Mouse (Mus musculus): ENCODE measurements around the gene Mcu. TPM values are rescaled to one million over a fixed set of nuclear protein-coding genes. Genes with fewer than 3 reads are reported as not detected.

The Mcu gene
- polyA plus RNA-seq, 1 experiment from 2014 or later: 23.3 TPM

DNA sequence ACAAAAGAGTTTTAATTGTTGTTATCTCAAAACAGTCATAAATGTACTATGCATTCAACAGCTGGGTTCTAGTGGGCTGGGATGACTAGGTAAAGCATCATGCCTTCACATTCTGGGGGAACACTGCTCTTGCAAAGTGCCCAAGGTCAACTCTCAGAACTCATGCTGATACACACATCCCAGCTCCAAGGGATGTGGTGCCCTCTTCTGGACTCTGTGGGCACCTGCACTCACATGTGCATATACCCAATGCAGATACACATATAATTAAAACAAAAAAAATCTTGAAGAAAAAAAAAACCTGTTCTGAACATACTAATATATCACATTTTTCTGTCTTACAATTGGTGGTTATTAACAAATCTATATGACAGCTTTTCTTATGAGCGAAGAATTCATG, 62.2 kb downstream of the Mcu start:
- ChIA-PET CTCF (no interaction called here), POLR2A (interaction anchor here (0.5 kb wide), 1 partner anchor 176 kb away, joined by 5 read pairs; no protein-coding TSS in a partner anchor)
- TF ChIP-seq CTCF (IDR thresholded peaks at IDR 0.05): peak; percentile 48
- ATAC-seq (no peak), DNase-seq (ENCODE audit: low read depth, low spot score) (no peak)
- in situ Hi-C loops (cut with MboI; ENCODE audit: low pct_unique_long_range_greater_than_20kb): no loop called here
- H3K27me3 ChIP-seq: no peaks in the 10 kb centered on the region

DNA sequence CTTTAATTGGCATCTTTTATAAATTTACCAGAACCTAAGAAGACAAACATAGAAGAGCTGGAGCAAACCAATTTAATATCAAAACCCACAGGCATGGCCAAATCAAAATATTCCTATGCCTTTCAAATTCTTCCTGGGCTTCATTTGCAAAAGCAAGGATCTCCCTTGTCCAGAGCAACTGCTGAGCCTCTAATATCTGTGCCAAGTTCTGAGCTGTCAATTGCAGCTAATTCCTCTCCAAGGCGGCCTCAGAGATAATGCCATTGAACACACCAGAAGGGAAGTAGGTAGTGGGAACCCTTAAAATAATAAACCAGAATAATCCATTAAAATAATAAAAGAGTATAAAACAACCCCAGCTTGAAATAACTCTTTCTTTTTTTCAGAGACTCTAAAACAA, 64.0 kb downstream of the Mcu start:
- no peak for TF ChIP-seq CTCF (IDR thresholded peaks at IDR 0.05)
- in situ Hi-C loops (cut with MboI; ENCODE audit: low pct_unique_long_range_greater_than_20kb): no loop called here
- H3K27me3 ChIP-seq: no peaks in the 10 kb centered on the region
- DNase-seq (ENCODE audit: low read depth, low spot score) (no peak), ATAC-seq (no peak)
- ChIA-PET CTCF (no interaction called here), POLR2A (no interaction called here)

DNA sequence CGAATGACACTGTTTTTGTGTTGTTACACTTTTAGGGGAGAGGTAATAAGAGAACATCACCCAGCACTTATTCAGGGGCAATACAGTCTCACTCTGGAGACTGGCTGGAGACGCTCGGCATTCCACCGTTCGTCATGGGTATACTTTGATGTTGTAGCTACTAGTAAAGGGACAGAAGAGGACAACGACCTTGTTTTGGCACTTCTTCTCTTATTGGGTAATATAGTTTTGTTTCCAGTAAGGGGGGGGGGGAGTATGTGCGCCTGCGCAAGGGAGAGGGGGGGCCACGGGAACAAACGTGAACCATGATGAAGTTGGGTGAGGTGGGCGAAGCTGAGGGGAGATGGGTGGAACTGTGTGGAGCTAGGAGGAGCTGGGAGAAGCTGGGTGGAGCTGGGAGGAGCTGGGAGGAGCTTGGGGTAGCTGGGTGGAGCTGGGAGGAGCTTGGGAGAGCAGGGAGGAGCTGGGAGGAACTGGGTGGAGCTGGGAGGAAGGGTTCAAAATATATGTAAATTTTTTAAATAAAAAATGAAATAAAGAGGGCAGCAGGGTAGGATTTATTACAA, 67.6 kb downstream of the Mcu start:
- no peak for TF ChIP-seq CTCF (IDR thresholded peaks at IDR 0.05)
- ChIA-PET CTCF (interaction anchor here (0.7 to 1.0 kb wide), 2 partner anchors 9 to 23 kb away, joined by 3 to 4 read pairs; no protein-coding TSS in a partner anchor), POLR2A (interaction anchor here (0.5 to 0.6 kb wide), 3 partner anchors 50 to 327 kb away, joined by 3 to 6 read pairs (median 3); no protein-coding TSS in a partner anchor)
- ATAC-seq: no peak
- H3K27me3 ChIP-seq: no peaks in the 10 kb centered on the region
- DNase-seq (ENCODE audit: low read depth, low spot score): no peak
- in situ Hi-C loops (cut with MboI; ENCODE audit: low pct_unique_long_range_greater_than_20kb): no loop called here

- no peak for TF ChIP-seq CTCF (IDR thresholded peaks at IDR 0.05)
- ChIA-PET CTCF (interaction anchor here (0.7 to 1.0 kb wide), 2 partner anchors 10 to 22 kb away, joined by 3 to 4 read pairs; no protein-coding TSS in a partner anchor), POLR2A (interaction anchor here (0.5 to 0.6 kb wide), 2 partner anchors 51 to 105 kb away, joined by 3 read pairs; no protein-coding TSS in a partner anchor)
- in situ Hi-C loops (cut with MboI; ENCODE audit: low pct_unique_long_range_greater_than_20kb): no loop called here
- ATAC-seq: no peak
- H3K27me3 ChIP-seq: no peaks in the 10 kb centered on the region
- no peak for DNase-seq (ENCODE audit: low read depth, low spot score)
Measured at GRCm38 (mm10) chr10:59548211-59548610, 68.3 kb downstream of the Mcu start.

GRCm38 (mm10) chr10:59547426-59547825, 69.1 kb downstream of the Mcu start:
- TF ChIP-seq CTCF (IDR thresholded peaks at IDR 0.05): no peak
- DNase-seq (ENCODE audit: low read depth, low spot score): no peak
- in situ Hi-C loops (cut with MboI; ENCODE audit: low pct_unique_long_range_greater_than_20kb): no loop called here
- CTCF ChIA-PET: no interaction called here
- POLR2A ChIA-PET: no interaction called here
- H3K27me3 ChIP-seq: no peaks in the 10 kb centered on the region
- ATAC-seq: no peak

DNA sequence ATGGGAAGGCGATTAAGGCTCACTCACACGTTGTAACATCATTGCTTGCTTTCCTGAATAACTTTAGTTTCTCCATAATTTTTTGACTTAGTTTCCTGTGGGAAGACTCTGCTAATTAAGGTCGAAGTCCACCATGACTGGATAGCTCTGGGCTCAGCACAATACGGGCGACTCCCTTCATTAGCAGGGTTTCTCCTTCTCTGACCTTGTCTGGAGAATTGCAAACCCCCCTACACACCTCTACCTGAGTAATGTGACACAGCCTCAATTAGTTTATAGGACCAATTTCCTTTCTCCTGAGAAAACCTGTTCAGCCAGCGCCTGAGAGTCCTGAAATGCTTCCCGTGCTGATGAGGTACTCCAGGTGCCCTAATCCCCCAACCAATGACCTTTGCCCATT, 71.3 kb downstream of the Mcu start:
- no peak for DNase-seq (ENCODE audit: low read depth, low spot score)
- in situ Hi-C loops (cut with MboI; ENCODE audit: low pct_unique_long_range_greater_than_20kb): no loop called here

GRCm38 (mm10) chr10:59543351-59543750, 73.1 kb downstream of the Mcu start:
- ATAC-seq: no peak

More for the DNA sequence above, 71.3 kb downstream of the Mcu start:
- ChIA-PET POLR2A (no interaction called here), CTCF (no interaction called here)
- H3K27me3 ChIP-seq: no peaks in the 10 kb centered on the region
- TF ChIP-seq CTCF (IDR thresholded peaks at IDR 0.05): no peak
- no peak for ATAC-seq

GRCm38 (mm10) chr10:59541466-59541865, 75.0 kb downstream of the Mcu start:
- ChIA-PET POLR2A (no interaction called here), CTCF (interaction anchor here (1.3 kb wide), 1 partner anchor 27 kb away, joined by 3 read pairs; no protein-coding TSS in a partner anchor)
- in situ Hi-C loops (cut with MboI; ENCODE audit: low pct_unique_long_range_greater_than_20kb): no loop called here
- H3K27me3 ChIP-seq: no peaks in the 10 kb centered on the region
- ATAC-seq (no peak), DNase-seq (ENCODE audit: low read depth, low spot score) (no peak)
- no peak for TF ChIP-seq CTCF (IDR thresholded peaks at IDR 0.05)

More at GRCm38 (mm10) chr10:59543351-59543750, 73.1 kb downstream of the Mcu start:
- no peaks in the 10 kb centered on the region for H3K27me3 ChIP-seq
- in situ Hi-C loops (cut with MboI; ENCODE audit: low pct_unique_long_range_greater_than_20kb): no loop called here
- ChIA-PET POLR2A (no interaction called here), CTCF (no interaction called here)
- TF ChIP-seq CTCF (IDR thresholded peaks at IDR 0.05): no peak
- no peak for DNase-seq (ENCODE audit: low read depth, low spot score)

DNA sequence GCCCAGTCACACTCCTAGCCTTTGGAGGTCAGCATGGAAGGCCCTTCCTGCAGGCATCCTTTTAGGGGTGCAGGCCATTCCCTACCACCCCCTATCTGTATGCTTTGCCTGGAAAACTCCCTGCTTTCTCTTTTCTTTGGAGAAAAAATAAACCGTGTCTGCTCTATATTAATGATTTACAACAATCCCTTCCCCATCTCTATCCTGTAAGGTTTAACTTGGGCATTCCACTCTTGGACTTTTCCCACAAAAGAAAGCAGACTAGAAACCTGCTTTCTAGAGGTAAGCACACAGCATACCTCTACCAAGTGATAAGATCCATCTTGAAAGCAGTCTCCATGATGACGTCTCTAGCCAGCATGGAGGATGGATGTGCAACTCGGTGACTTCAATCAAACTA, 75.9 kb downstream of the Mcu start:
- ATAC-seq (no peak), DNase-seq (ENCODE audit: low read depth, low spot score) (no peak)
- in situ Hi-C loops (cut with MboI; ENCODE audit: low pct_unique_long_range_greater_than_20kb): no loop called here
- H3K27me3 ChIP-seq: no peaks in the 10 kb centered on the region
- TF ChIP-seq CTCF (IDR thresholded peaks at IDR 0.05): no peak
- ChIA-PET POLR2A (no interaction called here), CTCF (no interaction called here)

DNA sequence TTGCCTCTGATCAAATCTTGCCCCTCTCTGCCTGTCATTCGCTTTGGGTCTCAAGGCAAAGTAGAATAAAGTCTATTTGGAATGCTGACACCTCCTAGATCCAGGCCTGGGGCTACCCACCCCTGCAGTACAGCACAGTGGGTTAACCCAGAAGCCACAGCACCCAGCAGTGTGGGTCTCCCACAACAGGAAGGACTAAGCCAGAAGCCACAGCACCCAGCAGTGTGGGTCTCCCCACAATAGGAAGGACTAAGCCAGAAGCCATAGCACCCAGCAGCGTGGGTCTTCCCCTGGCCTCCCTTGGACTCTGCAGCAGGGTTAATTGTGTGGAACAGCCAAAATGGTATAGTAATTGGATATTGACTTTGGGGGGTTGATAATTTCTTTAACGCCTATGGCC, 76.4 kb downstream of the Mcu start:
- POLR2A ChIA-PET: no interaction called here
- TF ChIP-seq CTCF (IDR thresholded peaks at IDR 0.05): no peak
- no peaks in the 10 kb centered on the region for H3K27me3 ChIP-seq
- in situ Hi-C loops (cut with MboI; ENCODE audit: low pct_unique_long_range_greater_than_20kb): no loop called here
- DNase-seq (ENCODE audit: low read depth, low spot score): no peak
- CTCF ChIA-PET: no interaction called here
- no peak for ATAC-seq

DNA sequence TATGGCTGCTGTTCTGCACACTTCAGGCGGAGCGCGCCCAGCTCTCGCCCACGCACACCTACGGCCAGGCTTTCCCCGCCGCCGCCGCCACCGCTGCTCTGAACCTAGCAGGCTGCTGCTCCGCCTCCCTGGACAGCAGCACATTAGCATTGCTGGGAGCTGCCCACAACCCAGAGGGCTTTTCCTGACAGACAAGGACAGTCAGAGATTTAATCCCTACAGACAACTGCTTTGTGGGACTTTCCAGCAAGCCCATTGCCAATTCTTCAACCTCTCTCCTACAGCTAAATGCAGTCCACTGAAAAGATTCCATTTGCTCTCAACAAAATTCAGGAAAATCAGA, 77.0 kb downstream of the Mcu start:
- DNase-seq (ENCODE audit: low read depth, low spot score) (peak; percentile 58), ATAC-seq (peak; percentile 85)
- TF ChIP-seq CTCF (IDR thresholded peaks at IDR 0.05): no peak
- ChIA-PET POLR2A (no interaction called here), CTCF (interaction anchor here (0.7 to 1.1 kb wide), 3 partner anchors 17 to 76 kb away, joined by 3 read pairs; partner anchors contain the start of gene Gm10322)
- no peaks in the 10 kb centered on the region for H3K27me3 ChIP-seq
- in situ Hi-C loops (cut with MboI; ENCODE audit: low pct_unique_long_range_greater_than_20kb): no loop called here
